Mouse (Mus musculus) cerebellum, postnatal 14 days (tissue): ENCODE data around the gene Gna11.
A peak's percentile ranks its signal among the peaks of the same experiment; 100 is the strongest.

ENCODE experiments used
- DNase-seq, 2 experiments: peaks; one replicate each; pipeline ENCODE4 v3.0.0; 2021; ENCODE audit warnings: mixed read lengths in 2 of 2

The Gna11 gene

DNA sequence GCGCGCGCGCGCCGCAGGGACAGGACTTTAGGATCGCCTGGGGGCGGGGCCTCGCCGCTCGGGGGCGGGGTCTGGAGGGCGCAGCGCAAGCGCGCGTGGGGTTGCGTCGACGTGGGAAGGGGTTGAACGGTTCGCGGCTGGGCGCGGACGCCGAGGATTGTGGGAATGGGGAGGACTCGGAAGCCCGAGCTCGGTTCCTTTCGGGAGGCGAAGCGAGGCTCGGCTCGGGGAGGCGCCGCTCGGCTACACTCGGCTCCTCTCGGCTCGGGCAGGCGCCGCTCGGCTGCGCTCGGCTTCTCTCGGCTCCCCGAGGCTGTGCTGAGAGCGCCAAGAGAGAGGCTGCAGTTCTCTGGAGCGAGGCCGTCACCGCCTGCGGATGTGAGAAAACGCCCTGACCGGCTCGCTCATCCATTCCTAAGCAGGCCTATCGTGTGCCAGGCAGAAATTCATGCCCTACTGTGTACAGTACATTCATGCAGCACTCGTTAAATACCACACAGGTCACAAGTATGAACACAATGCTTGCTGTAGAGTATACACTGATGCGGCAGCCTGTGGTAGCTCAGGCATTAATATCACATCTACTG, at the start of gene Gna11:
Gna11 (minus strand) TSS at position 30 of the 587 bp plus-strand sequence.
- DNase-seq = peak; percentile 100

DNA sequence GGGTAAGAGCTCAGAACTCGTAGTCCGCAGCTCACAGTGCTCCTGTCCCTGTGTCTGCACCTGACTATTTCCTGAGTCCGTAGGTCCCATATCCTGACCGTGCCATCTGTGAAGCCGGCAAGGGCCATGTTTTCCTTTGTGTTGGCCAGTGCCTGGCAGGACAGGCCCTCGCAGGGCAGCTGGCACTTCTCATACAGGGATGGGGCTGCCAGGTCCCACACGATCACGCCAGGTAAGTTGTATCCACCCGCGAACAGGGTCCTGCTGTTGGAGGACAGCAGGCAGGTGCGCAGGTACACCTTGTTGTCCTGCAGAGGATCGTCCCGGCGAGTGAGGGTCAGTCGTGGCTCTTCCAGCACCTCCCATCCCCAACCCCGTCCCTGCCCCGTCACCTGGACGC, 48.9 kb upstream of the Gna11 start:
- DNase-seq = peak in 1 of 2 experiments; percentile 64

DNA sequence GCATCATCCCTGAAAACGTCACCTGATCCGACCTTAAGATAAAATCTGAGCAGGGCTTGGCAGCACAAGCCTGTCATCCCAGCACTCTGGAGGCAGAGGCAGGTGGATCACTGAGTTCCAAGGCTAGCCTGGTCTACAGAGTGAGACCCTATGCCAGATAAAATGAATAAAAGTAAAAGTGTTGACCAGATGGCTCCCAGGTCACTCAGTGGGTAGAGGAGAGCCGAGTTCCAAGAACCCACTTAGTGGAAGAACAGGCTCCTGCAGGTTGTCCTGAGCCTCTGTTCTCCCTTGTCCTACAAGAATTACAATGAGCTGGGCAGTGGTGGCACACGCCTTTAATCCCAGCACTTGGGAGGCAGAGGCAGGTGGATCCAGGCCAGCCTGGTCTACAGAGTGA, 48.2 kb upstream of the Gna11 start:
- peak in 1 of 2 experiments; percentile 16 for DNase-seq

DNA sequence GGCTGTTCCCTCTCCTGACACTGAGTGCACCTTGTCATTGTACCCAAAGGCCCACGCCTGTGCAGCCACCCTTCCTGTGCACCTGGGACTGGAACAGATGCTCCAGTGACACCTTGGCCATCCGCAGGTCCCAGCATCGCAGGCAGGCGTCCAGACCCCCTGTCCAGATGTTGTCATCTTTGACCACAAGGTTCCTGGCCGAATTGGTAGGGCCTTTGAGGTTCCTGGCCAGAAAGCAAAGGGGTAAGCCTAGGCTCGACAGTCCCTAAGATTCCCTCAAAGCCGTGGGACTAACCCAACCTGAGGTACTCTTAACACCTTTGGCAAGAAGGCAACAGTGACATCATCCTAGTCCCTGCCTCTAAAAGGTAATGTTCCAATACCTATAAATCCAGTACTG, 47.6 kb upstream of the Gna11 start:
- peak in 1 of 2 experiments; percentile 15 for DNase-seq

DNA sequence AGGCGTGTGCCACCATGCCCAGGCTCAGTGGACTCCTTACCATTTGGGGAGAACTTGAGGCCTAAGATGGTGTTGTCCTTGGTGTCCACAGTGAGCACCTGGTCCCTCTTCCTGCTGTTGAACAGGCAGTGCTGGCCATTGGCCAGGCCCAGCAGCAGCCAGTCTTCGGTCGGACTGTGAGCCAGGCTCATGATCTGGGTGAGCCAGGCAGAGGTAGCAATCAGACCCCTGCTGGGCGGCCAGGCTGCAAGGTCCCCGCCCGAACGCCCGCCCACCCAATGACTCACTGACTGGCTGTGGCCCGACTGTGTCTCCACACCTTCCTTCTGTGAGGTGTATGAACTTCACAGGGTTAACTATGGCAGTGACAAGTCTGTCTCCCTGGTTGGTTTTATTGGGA, 46.9 kb upstream of the Gna11 start:
- DNase-seq = peak in 1 of 2 experiments; percentile 53

DNA sequence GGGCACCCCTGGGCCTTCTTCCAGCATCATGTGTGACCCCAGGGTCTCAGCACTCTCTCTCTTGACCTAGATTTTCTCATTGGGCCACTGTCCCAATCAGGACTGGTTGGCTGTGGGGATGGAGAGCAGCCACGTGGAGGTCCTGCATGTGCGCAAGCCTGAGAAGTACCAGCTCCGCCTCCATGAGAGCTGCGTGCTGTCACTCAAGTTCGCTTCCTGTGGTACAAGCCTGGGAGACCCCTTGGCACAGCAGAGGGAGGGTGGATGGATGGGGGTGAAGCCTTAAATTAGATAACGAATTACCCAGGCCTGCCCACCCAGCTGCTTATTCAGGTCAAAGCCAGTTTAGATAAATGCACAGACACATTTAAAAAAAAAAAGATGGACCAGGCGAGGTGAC, 43.7 kb upstream of the Gna11 start:
- no peak for DNase-seq

DNA sequence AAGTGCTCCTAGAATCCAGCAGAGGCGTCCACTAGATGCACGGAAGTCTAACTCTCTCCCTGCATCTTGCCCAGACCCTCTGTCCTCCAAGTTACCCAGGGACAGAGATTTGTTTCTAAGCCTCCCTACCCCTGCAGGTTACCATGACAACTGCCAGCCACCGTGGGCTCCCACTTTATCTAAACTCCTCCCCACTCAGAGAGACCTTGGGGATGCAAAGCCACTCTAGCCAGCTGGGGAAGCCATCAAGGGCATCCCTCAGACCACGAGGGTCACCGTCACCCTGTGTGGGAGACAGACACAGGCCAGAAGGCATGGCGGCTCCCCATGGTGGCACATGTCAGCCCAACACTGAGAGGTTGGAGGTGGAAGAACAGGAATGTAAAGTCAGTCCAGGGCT, 38.4 kb upstream of the Gna11 start:
- DNase-seq = no peak

DNA sequence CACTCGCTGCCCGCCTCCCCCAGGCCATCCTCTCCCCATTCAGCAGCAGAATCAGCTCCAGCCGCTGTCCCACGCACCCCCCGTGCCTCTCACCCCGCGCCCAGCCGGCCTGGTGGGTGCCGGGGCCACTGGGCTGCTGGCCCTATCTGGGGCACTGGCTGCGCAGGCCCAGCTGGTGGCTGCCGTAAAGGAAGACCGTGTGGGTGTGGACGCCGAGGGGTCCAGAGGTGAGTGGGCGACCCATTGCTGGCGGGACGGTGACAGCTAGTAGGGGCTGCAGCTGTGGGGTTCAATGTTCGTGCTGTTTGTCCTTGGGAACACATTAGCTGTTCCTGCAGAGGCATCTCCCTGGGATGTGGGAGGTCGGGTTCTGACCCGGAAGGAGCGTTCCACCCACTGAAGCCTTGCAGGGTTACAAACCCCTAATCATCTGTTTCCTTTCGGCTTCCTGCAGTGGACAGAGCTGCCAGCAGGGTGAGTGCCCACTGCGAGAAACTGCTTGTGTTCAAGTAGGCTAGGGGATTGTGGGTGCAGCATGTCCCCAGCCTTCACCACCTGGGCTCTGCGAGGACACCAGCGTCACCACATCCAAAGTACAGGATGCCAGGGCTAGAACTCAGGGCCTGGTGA, 35.6 kb upstream of the Gna11 start:
- DNase-seq = no peak

DNA sequence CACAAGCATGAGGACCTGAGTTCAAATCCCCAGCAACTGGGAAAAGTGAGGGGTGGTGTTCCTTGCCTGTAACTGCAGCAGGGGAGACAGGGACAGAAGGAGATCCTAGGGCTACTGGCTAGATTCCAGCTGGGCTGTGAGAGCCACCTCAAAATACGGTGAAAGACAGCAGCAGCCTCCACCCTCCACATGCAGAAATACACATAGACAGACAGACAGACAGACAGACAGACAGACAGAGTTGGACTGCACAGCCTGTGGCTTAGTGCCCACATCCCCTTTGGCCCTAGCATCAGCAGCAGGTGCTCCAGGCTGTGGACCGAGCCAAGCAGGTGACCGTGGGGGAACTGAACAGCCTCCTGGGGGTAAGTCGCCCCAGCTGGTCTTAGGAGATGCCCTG, 35.0 kb upstream of the Gna11 start:
- DNase-seq = peak; percentile 64 to 65

DNA sequence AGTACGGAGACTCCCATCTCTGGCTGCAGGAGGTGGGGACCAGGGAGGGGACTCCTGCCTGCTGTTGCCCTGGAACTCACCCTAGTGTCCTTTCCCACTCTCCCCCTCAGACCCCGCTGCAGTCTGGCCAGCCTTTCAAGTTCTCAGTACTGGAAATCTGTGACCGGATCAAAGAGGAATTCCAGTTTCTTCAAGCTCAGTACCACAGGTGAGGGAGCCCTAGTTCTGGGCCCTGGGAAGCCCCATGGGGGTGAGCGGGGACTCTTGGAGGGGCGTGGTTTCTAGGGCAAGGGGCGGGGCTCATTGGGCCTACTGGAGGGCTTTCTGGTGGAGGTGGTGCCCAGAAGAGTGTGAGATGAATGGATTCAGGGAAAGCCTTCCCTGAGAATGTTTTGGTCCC, 30.7 kb upstream of the Gna11 start:
- DNase-seq = peak in 1 of 2 experiments; percentile 52

DNA sequence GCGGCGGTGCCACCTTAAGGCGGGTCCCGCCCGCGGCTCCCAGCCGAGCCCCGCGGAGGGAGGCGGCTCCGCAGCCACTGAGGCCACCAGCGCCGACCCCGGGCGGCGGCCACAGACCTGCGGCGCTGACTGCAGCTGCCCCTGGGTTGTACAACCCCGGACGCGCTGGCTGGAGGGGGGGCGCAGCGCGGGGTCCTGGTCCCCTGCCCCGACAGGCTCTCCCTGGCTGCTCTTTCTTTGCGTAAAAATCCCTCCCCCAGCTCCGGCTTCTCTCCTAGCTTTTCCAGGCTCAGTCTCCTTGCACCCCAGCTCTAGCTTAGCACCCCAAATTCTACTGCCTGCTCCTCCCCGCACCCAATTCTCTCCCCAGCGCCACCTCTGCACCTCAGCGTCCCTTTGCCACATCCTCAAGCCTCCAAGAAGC, 30.2 kb upstream of the Gna11 start:
- peak; percentile 60 to 73 for DNase-seq

DNA sequence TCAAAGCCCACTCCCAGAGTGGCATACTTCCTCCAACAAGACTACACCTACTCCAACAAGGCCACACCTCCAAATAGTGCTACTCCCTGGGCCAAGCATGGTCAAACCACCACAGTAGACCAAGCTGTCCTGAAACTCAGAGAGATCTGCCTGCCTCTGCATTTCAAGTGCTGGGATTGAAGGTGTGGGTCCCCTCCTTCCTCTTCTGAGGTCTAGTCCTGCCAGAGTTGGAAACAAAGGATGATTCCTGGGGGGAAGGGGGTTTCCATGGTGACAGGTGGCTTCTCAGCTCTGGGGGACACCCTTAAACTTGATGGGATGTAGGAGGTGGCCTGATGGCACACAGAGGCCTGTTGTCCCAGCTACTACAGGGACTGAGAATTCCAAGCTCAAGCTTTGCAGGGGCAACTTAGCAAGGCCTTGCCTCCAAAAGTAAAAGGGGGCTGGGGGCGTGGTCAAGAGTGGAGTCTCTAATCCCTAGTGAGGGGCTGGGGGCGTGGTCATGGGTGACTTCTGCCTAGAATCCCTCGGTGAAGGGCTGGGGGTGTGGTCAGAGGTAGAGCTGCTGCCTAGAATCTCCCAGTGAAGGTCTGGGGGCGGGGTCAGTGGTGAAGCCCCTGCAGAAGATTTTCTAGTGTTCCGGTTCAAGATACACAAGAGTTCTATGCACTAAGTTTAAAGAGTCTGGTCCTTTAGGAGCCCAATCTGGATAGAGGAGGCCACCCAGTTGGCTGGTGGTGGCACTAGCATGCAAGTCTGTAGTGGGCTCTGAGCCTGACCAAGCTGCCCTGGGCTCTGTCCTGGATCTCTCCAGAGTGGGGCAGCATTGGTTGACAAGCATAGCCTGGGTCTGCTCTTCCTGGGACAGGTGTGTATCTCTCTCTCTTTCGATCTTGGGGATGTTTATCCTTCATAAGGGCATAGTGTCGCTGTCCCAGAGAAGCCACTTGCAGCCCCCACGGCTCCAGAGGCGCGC, 29.4 kb upstream of the Gna11 start, which contains the start of gene Tle2:
Tle2 (plus strand) TSS at position 481 of the 976 bp plus-strand sequence.
- DNase-seq = peak; percentile 60 to 65

DNA sequence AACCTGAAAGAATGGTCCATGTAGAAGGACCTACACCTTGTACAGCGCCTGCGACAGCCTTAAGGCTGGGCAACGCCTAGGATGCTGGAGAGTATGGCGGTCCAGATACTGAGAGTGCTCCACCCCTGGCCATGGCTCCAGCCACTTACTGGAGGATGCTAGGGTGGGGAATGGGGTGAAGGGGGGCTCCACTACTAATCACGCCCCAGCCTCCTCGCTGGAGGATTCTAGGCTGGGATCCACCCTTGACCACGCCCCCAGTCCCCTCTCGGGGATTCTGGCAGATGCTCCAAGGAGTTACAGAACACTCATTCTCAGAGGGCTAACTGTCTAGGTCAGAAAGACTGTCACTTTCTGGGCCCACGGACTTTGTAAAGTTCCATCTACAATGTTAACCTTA, 28.0 kb upstream of the Gna11 start:
- DNase-seq = peak in 1 of 2 experiments; percentile 54

DNA sequence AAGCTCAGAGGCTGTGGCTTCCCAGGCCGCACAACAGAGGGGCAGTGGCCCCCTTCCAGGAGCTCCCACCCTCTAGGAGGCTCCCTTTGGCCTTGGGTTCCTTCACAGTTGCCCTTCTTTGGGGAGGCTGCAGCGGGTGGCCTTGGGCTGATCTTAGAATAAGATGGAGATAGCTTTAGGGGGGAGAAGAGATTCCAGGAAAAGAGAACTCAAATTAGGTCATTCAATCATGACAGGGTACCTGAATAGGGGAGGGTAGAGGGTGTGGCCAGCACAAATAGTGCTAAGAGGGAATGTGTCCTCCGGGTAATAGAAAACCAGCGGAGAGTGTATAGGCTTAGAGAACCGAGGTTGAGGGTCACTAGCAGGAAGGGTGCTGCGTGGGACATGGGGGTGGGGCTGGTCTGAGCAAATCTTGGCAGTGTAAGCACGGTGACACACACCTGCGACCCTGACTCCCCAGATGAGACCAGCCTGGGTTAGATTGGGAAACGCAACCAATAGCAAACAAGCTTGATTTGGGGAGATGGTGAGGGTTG, 27.2 kb upstream of the Gna11 start:
- DNase-seq = peak in 1 of 2 experiments; percentile 59

DNA sequence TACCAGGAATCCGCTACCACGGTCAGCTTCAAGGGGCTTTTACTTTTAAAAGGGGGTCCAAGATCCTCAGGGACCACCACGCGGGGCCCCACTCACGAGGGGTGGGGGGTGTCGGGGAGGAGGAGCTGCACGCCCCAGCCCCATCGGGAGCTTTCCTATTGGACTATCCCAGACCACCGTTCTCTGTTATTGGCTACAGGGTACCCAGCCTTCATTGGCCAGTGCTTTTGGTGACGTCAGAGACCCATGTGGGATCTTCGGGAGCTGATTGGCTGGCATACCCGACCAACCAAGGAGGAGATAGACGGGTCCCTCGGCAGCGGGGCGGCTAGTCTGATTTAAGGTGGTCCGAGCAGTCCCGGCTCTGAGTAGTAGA, 26.5 kb upstream of the Gna11 start:
- DNase-seq = peak; percentile 100

DNA sequence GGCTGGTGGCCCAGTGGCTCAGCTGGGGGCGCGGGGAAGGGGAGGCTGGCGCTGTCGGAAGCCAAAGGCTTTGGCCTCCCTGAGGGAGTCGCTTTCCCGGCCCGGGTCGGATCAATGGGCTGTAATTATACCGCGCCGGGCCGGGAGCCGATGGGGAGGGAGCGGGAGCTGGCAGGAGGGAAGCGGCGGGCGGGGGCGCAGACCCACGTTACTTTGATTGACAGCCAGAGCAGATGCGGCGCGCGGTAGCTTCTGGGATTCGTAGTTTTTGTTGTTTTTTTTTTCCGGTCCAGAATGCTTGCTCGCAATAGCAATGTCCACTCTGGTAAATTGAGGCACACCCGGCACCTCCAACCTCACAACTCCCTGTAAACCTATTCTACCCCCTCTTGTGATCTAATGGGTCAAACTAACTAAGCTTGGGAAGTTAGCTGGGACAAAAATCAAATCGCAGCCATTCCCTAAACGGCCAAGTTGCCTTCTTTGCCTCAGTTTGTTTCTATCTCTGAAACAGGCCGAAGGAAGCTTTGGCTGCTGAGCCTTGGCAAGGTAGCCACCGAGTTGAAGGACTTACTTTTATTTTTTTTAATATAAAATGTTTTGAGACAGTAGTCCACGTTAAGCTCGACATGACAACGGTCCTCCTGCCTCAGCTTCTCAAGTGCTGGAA, 26.0 kb upstream of the Gna11 start:
- DNase-seq = peak; percentile 97 to 99

DNA sequence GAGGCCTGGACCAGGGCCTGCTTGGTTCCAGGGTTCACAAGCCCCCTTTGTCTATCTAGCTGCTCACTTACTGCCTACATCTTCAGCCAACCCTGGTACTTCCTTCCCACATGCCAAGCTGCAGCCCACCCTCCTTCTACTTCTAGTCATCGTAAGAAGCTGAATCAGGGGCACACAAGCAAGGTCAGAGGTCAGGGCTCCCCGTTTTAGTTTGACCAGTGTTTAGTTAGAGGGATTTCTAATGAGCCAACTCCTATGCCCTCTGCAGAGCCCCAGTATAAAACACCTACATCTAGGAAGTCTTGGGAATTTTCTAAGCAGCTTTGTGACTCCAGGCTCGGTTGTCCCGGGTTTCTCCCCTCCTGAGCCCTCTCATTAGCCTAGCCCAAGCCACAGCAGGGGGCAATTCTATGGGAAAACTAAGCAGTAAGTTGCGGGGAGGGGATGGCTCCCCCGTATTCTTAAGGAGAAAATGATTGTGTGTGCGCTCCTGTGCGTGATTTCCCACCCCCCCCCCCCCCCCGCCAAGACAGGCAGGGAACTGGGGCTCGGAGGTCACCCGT, 25.3 kb upstream of the Gna11 start:
- no peak for DNase-seq

DNA sequence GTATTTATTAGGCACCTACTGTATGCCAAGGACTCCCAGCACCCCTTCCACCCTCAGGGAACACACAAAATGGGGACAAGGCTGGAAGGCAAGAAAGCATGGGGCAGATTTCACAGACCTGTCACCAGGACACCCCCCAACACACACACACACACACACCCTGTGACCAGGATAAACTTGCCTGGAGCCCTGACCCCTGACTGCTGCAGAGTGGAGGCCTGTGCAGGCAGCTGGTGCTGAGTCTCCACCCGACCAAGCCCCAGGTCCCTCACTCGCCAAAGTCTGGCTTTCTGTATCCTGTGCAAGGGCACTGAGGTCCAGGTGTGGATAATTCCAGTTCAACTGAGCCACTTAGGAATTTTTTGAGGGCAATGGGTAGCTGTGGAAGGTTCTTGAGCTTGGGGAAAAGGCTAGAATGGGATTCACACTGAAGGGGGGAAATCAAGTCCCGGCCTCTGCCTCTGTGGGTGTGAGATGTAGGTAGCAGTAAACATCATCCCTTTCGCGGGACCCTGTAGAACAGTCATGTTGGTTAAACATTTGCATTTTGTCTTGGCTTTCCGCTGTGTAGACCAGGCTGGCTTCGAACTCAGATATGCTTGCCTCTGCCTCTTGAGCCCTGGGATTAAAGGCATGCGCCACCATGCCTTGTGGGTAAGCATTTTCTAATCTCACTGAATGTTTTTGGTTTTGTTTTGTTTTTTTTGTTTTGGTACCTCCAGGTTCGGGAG, 24.7 kb upstream of the Gna11 start:
- no peak for DNase-seq

DNA sequence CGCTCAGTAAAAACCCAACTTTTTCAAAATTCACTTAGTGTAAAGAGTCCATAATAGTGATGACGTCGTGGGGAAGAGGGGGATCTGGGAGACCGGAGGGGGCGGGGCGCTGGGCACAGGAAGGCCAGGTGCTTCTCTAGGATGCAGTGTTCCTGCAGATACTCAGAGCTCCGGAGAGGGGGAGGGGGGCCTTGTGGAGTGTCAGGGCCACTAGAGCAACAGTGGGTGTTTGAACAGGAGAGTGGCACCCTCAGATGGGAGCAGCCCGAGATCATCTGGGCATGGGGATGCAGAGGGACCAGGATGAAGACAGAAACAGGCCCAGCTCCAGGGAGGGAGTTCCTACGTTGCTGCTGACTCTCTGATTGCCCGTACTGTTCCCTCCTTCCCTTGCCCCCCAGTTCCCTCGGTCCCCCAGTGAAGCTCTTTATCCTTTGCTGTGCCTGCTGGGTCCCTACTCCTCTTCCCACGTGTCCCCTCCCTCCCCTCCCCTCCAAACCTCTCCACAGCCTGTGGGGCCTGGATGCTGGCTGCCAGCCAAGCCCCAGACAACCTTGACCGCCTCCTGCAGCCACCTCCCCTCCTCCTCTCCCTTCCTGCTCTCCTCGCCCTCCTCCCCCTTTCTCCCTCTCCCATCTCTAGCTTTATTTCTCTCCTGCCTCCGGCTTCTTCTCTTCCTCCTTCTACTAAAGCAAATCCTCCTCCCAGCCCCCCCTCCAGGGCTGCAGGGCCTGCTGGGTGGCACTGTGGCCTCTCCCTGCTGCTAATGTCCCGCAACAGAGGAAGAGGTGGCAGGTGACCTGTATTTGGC, 23.6 kb upstream of the Gna11 start:
- DNase-seq = peak in 1 of 2 experiments; percentile 67
